11 mouse cellular contexts compared by ENCODE assay signal in genomic region chr3:51310098-51310497, GRCm38 (mm10). TPM values are rescaled to one million over a fixed set of nuclear protein-coding genes. Genes with fewer than 3 reads are reported as not detected.
A peak's percentile ranks its signal among the peaks of the same experiment; 100 is the strongest.
DNase-seq lines count a peak whose midpoint lies in the region; ATAC-seq lines count a peak whose summit lies in the region.
"Had no signal": no experiment of that assay in that cellular context is flagged by ENCODE, and none has a peak within 500 bp of the region (broad histone marks: within the 10 kb centered on the region; RNA-seq: fewer than 3 reads in every experiment).

No protein-coding gene starts in this region.

- 30% methylated on average over 7 of the region's 7 CpGs for WGBS in heart, embryonic 16.5 days

- peak overlapping the region; percentile 6; the same call in 1 of the 2 replicates for H3K4me2 ChIP-seq in heart, embryonic 16.5 days (ENCODE audit: low read depth, low read length)
- H3K4me2 ChIP-seq: embryonic facial prominence, embryonic 12.5 days; liver, embryonic 13.5 days had no signal

- no peaks in the 10 kb centered on the region for H3K9me3 ChIP-seq in heart, embryonic 16.5 days (replicated peaks; ENCODE audit: control insufficient read depth, low read length)
- H3K9me3 ChIP-seq: embryonic facial prominence, embryonic 12.5 days; liver, embryonic 13.5 days had no signal

- peaks cover 7% of the 10 kb centered on the region for H3K36me3 ChIP-seq in heart, embryonic 16.5 days (ENCODE audit: control insufficient read depth, insufficient read depth)

- H3K4me3 ChIP-seq in heart, embryonic 16.5 days (ENCODE audit: low read length) = no peak overlapping the region
- H3K4me3 ChIP-seq: embryonic facial prominence, embryonic 12.5 days; liver, embryonic 13.5 days had no signal

- H3K27me3 ChIP-seq in heart, embryonic 16.5 days (ENCODE audit: control insufficient read depth, insufficient read depth, low read length) = no peaks in the 10 kb centered on the region
- H3K27me3 ChIP-seq: embryonic facial prominence, embryonic 12.5 days; liver, embryonic 13.5 days had no signal

- peak; percentile 20 to 23 for DNase-seq in cerebellum, postnatal 14 days
- no peak for DNase-seq in cerebellum, adult 11 months
- peak; percentile 12 to 28 for DNase-seq in kidney, postnatal 4 days
- no peak for DNase-seq in kidney, postnatal 36 days
- peak; percentile 40 for DNase-seq in Muller cell, postnatal 12 days (ENCODE audit: inconsistent ontology term)
- DNase-seq in spleen, postnatal 4 days (ENCODE audit: low spot score in 2 of 2) = no peak
- DNase-seq: liver, embryonic 13.5 days had no signal

- peak; percentile 28; the same call in 1 of the 2 replicates for ATAC-seq in heart, embryonic 16.5 days (replicated peaks; ENCODE audit: extremely low read depth, insufficient read depth, low FRiP score)
- ATAC-seq in granulocyte monocyte progenitor cell, adult 5-6 weeks (replicated peaks; ENCODE audit: poor library complexity, severe bottlenecking) = no peak
- ATAC-seq: inflammation-experienced regulatory T-cells, adult 6 months had no signal

- H3K4me1 ChIP-seq in heart, embryonic 16.5 days (ENCODE audit: control insufficient read depth, insufficient read depth, low read length) = peaks cover 14% of the 10 kb centered on the region

- peak overlapping the region; percentile 50 for H3K9ac ChIP-seq in heart, embryonic 16.5 days (ENCODE audit: low read length)
- H3K9ac ChIP-seq: embryonic facial prominence, embryonic 12.5 days; liver, embryonic 13.5 days had no signal

- H3K27ac ChIP-seq in heart, embryonic 16.5 days (ENCODE audit: low read length) = peak overlapping the region; percentile 54
- H3K27ac ChIP-seq: embryonic facial prominence, embryonic 12.5 days; liver, embryonic 13.5 days had no signal

RNA-seq across cellular contexts. Expression of gene Elf2, which starts 30.4 kb away (rescaled TPM):
- 53.4 and 61.9 TPM in 2 replicates for polyA plus RNA-seq in heart, embryonic 16.5 days (2015; fragmentation: Nextera tagmentation; extraction: Ambion mirVana)
- total RNA-seq in granulocyte monocyte progenitor cell, adult 5-6 weeks (2014; fragmentation: Nextera tagmentation) = 56.9 and 64.6 TPM in 2 replicates
- total RNA-seq in granulocyte monocyte progenitor cell, adult 5-6 weeks (2017) = 103 and 116 TPM in 2 replicates

Comparison
In these comparisons a context has a peak if more than half of its experiments do, and no peak if none do; other contexts are left out.
1. DNase-seq: peak in cerebellum, postnatal 14 days (2 of 2), kidney, postnatal 4 days (2 of 2) and Muller cell, postnatal 12 days (single experiment); none in cerebellum, adult 11 months (single experiment), kidney, postnatal 36 days (0 of 2) and spleen, postnatal 4 days (0 of 2).